Mouse (Mus musculus): ENCODE measurements at regions not wholly inside any gene's neighbourhood (a gene's known extent, or its start where the extent isn't known, plus 50 kb on each side); places are given as distances from the start of the nearest gene placed in this dataset.

DNA sequence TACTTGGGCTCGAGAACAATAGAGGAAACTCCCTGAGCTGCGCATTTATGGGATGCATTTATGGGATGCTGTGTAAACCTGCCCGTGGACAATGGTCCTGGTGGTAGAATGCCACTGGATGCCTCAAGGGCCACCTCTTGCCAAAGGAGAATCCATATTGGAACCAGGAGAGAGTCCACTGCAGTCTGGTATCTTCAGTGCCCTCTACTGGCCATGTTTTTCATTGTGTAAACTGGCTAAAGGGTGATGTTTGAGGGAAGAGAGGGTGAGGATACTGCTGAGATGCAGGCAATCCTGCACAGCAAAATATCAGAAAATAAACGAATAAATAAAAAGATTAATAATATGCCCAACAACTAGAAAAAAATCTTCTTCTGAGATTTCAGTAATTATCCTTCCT, 333.5 kb downstream of the Gm826 start:
- TF ChIP-seq CTCF (IDR thresholded peaks at IDR 0.05; ENCODE audit: extremely low read depth, insufficient read length, insufficient replicate concordance, low read depth, low read length), result peak; percentile 20; the same call in 1 of the 2 replicates
- no peak for TF ChIP-seq POLR2A (IDR thresholded peaks at IDR 0.05; ENCODE audit: low read depth, low read length)
